Mouse (Mus musculus): ENCODE measurements around the gene 3110082I17Rik. TPM values are rescaled to one million over a fixed set of nuclear protein-coding genes. Genes with fewer than 3 reads are reported as not detected.

The 3110082I17Rik gene
- polyA plus RNA-seq (2012; ENCODE audit: low replicate concordance): 13.5 and 26.7 TPM in 2 replicates

GRCm38 (mm10) chr5:139460384-139461067, at the start of gene 3110082I17Rik:
3110082I17Rik (minus strand) TSS chr5:139460527.

GRCm38 (mm10) chr5:139484185-139484814, 24.0 kb upstream of the 3110082I17Rik start, which contains the start of gene Zfand2a:
Zfand2a (minus strand) TSS chr5:139484549.

DNA sequence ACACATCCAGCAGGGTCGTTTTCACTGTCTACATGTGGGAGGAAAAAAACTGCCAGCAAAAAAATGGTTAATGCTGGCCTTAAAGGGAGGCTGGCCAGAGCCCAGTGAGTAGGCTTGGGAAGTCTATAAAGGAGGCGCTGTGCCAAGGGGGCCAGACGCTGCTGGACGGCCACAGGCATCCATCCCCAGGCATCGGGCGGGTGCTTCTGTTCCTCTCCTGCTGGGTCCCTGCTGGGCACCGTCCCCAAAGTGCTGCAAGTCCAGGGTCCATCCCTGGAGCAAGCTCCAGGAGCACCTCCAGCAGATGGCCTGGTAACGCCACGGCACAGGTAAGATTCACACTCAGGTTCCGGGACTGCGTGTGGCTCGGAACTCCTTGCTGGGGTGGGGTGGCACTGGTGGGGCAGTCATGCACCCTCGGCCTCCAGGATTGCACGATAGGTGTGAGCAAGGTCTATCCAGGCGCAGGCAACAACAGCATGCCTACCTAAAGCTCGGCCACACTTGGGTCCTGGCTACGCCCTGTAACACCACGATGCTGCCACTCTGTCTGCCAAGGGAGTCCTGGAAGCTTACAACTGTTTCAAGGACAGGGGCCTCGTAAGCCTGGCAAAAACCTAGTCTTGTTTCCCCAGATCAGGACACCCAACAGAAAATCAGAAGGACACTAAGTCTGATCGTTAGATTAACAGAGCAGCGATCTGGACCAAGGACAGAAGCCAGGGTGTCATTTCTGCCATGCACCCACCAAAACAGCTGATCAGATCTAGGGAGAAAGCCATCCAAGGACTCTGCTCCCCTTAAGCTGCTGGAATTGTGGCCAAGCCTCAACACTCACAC, 37.1 kb downstream of the 3110082I17Rik start, which contains the start of gene Gper1:
Gene Gper1, plus strand, starts transcription at position 126 of the 840 bp plus-strand sequence.

DNA sequence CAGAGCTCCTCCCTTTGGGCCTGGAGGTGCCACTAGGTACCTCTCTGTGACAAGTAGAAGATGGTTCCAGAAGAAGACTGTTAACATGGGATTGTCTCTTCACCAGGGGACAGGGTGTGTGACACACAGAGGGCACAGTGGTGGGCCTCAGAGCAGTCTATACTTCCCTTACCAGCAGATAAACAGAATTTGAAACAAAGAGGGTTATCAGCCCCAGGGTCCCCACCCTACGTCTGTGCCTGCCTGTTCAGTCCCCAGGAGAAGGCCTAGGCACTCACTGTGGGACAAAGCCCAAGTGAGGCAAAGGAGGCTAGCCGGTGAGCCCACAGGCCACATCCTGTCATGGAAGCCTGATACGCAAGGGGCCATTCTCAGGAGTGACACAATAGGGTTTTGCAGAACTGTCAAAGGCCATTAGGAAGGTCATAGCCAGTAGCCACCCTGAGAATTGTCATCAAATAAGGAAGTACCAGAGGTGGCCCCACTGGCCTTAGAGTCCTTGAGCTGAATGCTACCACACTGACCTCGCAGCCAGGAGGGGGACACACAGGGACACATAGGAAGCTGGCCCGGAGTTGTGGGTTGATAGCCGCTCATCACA, 55.4 kb downstream of the 3110082I17Rik start, which contains the start of gene C130050O18Rik:
Gene C130050O18Rik, plus strand, starts transcription at position 480 of the 601 bp plus-strand sequence.

DNA sequence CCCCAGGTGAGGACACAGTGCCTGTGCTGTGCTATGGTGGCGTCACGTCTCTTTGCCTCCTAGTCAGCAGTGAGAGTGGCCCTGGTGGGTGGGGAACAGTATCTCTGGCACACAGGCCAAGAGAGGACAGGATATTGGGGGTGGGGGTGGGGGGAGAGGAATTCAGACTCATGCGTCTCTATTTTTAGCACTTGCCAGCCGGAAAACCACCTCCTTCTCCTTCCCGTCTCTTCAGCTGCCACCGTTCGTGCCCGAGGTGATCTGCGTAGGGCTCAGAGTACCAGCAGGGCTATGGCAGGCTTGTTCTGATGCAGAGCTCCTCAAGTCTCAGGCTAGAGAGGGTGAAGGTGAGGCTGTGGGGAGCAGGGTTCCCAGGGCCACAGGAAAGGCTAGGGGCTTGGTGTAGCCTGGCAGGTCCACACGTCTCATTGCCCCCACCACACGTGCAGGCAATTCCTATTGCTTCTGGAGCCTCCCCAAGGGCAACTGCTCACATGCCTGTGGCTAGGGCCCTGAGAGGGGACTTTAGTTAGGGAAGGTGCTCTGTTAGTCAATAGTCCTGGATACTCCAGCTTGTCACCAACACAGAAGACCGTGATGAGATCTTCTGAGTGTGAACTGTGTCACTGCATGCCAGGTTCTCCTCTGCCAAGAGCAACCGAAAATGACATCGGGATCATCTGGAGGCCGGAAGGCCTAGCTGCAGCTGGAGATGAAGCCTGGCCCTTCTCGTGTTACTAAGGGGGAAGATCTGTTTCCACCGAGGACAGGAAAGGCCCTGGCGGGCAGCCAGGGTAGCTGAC, 82.7 kb downstream of the 3110082I17Rik start, which contains the start of gene Gpr146:
Gene Gpr146, plus strand, starts transcription at position 230 of the 803 bp plus-strand sequence.

DNA sequence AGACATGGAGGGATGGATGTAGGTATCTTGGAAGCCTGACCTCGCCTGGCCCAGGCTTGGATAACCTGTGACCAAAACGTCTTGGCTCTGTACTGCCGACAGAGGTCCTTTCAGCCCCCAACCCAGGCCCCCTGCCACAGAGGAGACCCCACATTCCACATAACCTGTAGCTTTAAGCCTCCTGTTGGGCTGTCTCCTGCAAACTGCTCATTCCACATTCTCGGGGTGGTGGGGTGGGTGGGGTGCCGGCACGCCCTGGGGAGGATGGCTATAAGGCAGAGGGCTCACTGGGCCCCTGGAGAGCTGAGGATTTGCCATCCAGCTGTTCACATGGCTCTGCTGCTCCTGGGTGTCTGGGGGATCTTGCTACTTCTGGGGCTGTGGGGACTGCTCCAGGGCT, 108.0 kb downstream of the 3110082I17Rik start, which contains the start of gene Cyp2w1:
Gene Cyp2w1, plus strand, starts transcription at position 301 of the 400 bp plus-strand sequence.

DNA sequence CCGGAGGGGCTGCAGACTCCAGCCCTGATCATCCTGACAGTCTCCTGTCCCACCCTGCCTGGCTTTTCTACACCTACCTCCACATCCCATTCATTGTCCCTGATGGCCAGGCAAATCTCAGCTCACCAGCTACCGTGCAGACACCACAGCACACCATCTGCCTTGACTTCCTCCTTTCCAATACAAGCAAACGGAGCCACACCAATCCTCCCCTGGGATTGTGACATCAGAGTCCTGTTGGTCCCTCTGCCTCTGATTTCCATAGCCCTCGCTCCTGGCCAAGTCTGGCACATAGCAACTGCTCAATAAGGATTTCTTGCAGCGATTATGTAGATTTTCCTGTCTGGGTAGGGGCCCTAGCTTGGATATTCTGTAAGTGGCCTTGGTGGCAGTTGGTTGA, 109.2 kb downstream of the 3110082I17Rik start, which contains the start of gene Cox19:
Gene Cox19, minus strand, starts transcription at position 285 of the 400 bp plus-strand sequence.

GRCm38 (mm10) chr5:139325395-139325966, 134.8 kb downstream of the 3110082I17Rik start, which contains the start of gene Adap1:
Adap1 (minus strand) TSS chr5:139325622.

Other genes with a start within 250 kb of the 3110082I17Rik start
- gene Get4, start 208.2 kb downstream of the 3110082I17Rik start, polyA plus RNA-seq (2012; ENCODE audit: low replicate concordance): 42.3 and 63.4 TPM in 2 replicates
- gene Adap1, start 134.9 kb downstream of the 3110082I17Rik start, polyA plus RNA-seq (2012; ENCODE audit: low replicate concordance): 29.3 and 40.9 TPM in 2 replicates
- gene Cox19, start 109.1 kb downstream of the 3110082I17Rik start, polyA plus RNA-seq (2012; ENCODE audit: low replicate concordance): 27.1 and 46.7 TPM in 2 replicates
- not detected in 2 replicates for gene Cyp2w1, start 107.9 kb downstream of the 3110082I17Rik start, polyA plus RNA-seq (2012; ENCODE audit: low replicate concordance)
- gene Gpr146, start 82.8 kb downstream of the 3110082I17Rik start, polyA plus RNA-seq (2012; ENCODE audit: low replicate concordance): 26.1 and 34.3 TPM in 2 replicates
- 1.9 and 4.5 TPM in 2 replicates for gene C130050O18Rik, start 55.2 kb downstream of the 3110082I17Rik start, polyA plus RNA-seq (2012; ENCODE audit: low replicate concordance)
- gene Gper1, start 37.4 kb downstream of the 3110082I17Rik start, polyA plus RNA-seq (2012; ENCODE audit: low replicate concordance): 0.05 TPM in 1 of 2 replicates, not detected in the other
- gene Zfand2a, start 24.0 kb upstream of the 3110082I17Rik start, polyA plus RNA-seq (2012; ENCODE audit: low replicate concordance): 2.4 and 2.9 TPM in 2 replicates
- gene Uncx, start 83.0 kb upstream of the 3110082I17Rik start, polyA plus RNA-seq (2012; ENCODE audit: low replicate concordance): 0.05 TPM in 1 of 2 replicates, not detected in the other